Mouse (Mus musculus) thymus, postnatal 0 days (tissue): ENCODE measurements around the gene Letm1. TPM values are rescaled to one million over a fixed set of nuclear protein-coding genes. Genes with fewer than 3 reads are reported as not detected.

Source experiments
- DNase-seq: peaks from one replicate; pipeline ENCODE4 v3.0.0-alpha.2; 2015; ENCODE audit warnings: low spot score
- polyA plus RNA-seq: library from polyadenylated mRNA; unstranded; fragments of >200 nt; fragmentation: Nextera tagmentation; extraction: Ambion mirVana; gene quantifications from 2 replicates; pipeline ENCODE4 v1.2.1, GENCODE M21; 2015

Gene Letm1
- polyA plus RNA-seq, 1 experiment from 2014 or later, result 51.8 TPM

DNA sequence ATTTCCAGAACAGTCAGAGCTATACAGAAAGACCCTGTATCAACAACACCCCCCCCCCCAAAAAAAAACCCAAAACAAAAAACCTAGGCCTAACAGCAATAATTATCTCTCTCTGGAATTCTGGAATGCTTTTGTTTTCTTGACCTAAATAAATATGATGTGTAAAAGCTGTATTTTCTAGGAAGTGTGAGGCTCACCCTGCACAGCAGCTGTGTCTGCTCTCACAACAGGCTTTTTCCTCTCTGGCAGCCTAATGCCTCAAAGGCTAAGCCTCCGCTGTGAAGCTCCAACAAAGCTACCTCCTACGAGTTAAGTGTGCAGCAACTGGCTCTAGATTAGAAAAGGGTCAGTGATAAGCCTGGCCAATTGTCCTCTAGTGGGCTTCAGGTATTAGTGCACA is 73.6 kb downstream of the Letm1 start:
- no peak for DNase-seq

DNA sequence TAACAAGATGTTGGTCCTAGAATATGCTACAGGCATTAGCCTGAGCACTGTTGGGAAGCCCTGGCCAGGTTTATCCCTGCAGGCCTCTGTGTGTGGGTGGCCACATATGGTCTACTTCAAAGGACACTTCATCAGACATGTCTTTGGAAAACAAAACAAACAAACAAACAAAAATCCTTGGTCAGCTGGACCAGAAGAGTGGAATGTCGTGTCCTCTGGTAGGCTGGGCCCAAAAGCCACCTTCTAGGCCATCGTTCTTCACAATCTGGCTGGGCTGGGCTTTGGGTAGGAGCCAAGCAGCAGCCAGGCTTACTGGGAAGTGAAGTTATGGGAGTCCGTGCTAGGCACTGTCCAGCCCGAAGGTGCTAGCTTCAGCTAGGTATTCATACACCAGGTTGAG is 75.5 kb downstream of the Letm1 start:
- DNase-seq, result no peak

DNA sequence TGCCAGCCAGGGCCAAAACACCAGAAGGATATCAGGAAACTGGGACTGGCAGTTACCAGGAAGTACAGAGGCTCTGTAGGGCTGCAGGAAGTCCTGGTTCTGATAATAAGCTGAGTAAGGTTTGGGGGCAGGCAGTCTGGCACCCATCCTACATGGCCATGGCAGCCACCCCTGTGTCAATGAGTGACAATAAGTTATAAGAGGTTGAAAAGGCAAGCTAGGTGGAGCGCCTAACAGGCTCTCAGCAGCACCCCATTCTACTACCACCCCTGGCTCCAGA is 76.3 kb downstream of the Letm1 start:
- no peak for DNase-seq

DNA sequence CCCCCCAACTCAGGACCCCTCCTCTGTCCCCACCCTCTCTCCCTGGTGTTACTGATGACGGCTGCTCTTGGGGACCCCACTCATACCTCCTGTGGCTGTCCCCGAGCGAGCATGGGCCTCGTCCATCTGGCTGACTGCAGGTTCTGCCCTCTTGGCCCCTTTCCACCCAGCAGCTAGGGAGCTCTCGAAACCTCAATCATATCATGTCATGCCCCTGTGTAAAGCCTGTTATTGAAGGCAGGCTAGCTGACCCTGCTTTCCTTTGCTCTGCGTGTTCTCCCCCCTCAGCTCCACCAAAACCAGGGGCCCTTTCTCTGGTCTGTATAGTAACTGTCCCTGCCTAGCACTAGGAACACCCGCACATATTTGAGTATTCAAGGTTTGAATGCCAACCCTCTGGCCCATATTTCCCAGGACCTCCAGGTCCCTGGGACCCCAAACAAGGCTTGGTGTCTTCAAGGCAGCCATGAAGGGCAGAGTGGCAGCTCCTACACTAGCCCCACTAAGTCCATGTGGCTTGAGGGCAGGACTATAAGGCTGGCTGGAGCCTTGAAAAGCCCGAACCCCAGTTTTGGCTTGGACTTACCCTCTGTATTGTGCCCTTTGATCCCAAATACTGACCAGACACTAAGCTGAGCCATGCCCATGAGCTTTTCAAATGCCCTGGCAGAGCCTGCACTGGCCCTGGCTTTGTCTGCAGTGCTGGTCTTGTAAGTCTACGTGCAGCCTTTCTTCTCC is 76.8 kb downstream of the Letm1 start:
- DNase-seq, result no peak

DNA sequence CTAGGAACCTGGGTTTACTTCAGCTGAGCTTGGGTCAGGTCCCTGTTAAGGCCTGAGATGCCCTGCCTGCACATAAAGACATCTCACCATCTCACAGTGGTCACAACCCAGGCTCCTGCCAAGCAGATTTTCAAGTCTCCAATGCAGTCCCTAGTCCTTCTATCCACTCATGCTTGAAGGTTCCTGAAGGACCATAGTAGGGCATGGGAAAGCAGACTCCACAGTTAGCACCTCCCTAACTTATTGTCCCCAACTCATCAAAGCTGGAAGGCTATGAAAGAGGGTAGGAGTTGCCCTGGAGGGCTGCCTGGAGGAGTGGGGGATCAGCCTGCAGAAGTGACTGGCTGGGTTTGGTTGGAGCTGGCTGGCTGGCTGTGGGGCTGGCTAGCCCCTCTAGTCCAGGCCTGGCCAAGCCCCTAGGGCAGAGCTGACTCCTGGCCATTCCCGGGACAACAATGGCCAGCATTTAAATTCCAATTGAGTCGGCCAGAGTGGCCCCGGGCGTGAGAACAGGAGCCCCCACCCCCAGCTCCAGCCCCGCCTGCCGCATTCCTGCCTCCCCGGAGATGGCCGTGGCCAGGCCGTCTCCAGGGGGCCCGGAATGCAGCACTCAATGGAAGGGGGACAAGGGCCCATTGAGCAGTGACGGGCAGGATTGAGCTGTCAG is 77.5 kb downstream of the Letm1 start:
- DNase-seq, result no peak

DNA sequence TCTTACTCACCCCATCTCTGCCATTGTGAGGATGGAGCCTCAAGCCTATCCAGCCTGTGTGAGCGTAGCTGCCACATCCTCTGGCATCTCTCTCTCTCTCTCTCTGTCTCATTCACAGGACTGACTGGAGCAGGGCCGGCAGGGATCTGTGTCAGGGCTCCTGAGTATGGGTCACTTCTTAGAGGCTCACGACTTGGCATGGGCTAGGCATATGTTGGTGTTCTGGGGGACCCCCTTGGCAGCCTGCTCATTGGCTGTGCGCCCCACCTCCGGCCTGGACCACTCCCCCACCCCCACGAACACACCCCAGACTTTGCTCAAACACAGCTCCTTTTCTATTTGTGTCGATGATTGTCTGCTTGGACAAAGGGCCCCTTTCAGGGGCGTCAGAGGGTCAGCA is 78.6 kb downstream of the Letm1 start:
- DNase-seq, result no peak

DNA sequence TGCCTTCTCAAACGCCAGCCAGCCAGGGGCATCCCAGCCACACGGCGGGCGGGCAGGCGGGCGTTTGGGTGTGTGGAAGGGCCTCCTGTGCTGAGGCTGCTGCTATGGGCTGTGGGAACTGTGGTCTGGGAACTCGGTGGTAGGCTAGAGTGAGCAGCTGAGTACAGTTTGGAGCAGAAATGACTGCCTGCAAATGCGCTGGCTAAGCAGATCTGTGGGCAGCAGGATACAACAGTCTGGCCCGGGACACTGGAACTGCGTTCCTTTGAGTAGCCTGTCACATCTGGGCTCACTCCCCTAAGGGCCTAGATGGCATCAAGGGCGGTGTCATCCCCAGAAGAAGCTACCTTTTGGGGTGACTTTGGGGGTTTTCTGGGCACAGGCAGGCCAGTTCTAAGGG is 80.8 kb downstream of the Letm1 start:
- DNase-seq, result no peak

DNA sequence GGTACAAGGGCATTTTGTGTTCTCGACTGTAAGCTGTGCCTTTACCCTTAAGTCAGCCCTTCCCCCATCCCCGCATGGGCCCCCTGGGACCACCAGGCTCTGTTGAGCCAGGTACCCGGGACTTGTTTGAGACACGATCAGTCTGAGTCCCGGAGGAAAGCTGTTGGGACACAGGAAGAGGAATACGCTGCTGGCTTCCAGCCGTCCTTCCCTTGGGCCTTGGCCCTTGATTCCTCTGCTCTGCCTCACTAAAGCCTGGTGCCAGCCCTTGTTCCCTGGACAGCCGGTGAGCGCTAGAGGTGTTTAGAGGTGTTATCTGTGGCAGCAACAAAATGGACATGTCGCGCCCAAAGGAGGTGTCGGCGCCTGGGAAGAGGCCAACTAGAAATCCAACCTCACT is 82.6 kb downstream of the Letm1 start:
- DNase-seq, result no peak

DNA sequence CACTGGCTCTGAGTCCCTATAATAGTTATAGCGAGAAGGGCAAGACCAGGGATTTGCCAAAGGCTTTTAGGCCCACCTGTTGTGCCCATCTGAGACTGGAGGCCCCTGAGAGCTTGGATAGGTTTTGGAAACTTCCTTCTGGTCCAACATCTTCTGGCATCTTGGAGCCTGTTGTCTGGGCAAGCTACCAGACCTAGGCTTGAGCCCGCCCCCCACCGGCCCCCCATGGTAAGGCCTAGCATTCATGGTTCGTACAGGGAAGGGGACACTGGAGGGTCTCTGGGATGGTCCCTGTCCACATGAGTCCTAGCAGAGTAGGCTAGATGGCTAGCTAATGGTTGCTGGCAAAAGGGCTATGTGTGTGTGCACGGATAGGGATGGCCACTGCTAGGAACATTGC is 83.9 kb downstream of the Letm1 start:
- DNase-seq, result no peak

DNA sequence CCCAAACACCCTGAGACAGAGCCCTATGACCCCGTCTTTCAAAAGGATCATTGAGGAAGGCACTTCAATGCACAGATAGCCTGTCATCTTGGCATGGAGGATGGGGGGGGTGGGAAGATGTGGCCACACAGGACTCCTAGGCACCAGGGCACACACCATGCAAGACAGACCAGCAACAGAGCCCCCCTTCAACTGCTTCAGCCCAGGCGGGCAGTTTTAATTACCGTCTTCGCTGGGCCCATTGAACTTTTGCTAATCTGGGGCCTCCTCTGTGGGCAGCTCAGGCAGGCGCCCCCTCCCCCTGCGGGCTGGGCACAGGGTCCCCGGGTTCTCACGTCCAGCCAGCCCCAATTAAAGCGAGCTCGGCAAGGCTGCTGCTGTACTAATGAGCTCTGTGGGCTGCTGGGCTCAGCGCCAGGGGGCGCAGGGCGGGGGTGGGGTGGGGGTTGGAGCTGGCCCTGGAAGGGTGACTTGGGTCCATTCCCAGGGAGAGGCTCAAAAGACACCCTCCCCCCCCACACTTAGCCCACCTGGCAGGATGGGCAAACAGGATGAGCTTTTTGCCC is 84.6 kb downstream of the Letm1 start:
- DNase-seq, result no peak

DNA sequence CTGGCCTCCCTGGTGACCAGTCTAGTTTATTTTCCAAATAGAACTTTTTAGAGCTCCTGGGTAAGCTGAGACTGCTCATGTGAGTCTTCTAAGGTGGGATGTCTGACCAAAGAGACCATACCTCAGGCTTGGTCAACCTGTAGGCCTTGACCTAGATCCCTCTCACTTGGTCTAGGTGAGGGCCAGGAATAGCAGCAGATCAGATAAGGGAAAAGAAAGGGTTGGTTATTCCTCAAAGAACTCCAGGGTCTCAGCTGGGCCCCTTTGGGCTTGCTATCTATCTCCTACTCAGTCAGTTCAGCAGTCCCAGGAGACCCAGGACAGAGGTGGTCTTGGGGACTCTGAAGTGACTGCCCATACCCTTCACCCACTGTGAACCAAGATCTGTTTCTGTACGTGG is 85.1 kb downstream of the Letm1 start:
- no peak for DNase-seq

DNA sequence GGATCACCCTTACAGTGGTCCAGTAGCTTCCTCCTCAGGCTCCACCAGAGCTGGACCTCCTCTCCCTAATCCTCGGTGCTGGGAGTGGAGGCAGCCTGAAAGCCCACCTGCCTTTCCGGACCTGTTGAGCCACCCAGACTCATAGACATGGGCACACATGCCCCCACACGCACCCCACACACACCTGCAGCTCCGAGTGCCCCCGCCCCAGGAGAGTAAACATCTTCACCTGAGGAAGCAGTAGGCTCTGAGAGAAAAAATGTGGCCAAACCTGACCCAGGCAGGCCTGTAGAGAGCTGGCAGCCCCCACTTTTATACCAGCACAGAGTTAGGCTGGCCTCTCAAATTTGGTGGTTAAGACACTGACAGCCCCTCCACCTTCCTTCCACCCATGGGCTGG is 86.2 kb downstream of the Letm1 start:
- DNase-seq, result no peak

DNA sequence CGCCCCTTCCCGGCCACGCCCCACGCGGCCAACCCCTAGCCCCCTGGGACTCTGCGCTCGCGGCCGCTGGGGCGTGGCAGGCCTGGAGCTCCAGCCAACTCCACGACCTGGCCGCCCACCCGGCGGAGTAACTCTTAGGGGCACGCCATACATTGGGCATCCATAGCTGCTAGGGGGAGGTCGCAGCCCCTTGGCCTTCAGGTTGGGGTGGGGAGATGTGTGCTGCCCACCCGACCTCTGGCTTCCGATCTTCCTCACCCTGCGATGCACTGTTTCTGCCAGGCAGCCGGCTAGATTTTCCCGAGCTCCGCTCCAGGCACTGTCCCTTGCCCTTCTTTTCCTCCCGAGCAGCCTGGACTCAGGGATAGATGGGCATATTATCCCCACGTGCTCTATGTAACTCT is 86.9 kb downstream of the Letm1 start:
- no peak for DNase-seq

DNA sequence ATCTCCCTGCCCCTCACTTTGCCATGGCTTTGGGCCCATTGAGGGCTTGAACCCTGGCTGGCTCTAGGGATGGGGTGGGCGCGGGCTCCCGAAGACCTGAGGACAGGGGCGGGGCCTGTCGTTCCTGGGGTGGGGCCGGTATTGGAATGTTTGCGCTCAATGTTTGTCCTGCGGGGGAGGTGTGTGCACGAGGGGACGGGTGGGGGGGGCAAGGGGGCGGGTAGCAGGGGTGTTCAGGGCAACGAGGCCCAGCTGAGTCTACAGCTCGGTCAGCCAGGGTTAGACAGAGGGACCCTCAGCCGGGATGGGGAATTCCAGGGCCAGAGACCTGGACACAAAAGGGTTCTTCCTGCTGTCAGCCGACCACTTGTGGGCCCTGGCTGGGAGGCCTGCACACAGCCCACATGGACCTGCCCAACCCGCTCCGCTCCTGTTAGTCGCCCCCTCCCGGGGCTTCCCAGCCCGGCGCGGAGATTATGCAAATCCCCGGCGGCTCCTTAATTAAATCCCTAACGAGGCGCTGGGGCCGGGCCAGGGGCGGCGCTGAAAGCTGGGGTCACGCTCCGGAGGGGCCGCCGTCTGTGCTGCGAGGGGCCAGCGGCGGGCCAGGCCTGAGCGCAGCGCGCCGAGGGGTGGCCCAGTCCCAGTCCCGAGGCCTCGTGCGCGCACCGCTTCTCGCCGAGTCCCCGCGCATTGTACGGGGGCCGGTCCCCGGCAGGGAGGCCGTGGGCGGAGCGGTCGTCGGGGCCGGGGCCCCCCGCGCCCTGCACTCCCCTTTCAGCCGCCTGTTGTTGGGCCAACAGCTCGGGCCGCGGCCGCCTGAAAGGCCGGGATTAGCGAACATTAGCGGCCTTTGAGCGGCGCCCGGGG is 87.5 kb downstream of the Letm1 start:
- DNase-seq, result no peak

DNA sequence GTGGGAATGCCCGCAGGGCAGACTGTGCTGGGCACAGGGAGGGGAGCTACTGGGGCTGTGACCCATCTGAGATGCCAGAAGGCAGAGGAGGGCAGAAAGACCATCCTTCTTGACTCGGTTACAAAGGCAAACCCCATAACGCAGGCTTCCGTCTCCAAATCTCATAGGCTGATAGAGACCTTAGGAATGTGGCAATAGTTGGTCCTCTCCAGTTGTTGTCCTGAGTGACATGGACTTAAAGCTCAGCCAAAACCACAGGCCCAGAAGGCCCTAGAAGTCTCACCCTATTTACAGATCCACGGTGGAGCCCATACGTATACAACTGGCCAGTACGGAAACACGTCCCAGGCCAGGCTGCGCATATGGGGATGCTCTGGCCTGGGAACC is 88.2 kb downstream of the Letm1 start:
- no peak for DNase-seq

DNA sequence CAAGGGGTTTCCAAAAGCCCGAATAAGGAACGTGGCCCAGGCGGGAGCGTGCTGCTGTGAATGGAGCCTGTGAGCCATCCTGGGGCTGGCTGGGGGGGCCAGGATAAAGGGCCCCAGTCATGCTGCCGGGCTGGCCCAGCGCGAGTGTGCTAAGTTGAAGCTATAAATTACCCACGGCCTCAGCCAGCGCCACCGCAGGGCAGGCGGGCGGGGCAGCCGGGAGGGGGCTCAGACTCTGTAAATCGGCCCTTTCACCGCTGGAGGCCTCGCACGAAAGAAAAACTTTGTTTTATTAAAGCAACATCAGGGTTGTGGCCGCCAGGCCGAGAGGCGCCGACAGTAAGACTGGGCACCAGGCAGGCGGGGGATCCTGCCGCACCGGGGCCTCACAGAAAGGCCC is 90.2 kb downstream of the Letm1 start:
- no peak for DNase-seq

DNA sequence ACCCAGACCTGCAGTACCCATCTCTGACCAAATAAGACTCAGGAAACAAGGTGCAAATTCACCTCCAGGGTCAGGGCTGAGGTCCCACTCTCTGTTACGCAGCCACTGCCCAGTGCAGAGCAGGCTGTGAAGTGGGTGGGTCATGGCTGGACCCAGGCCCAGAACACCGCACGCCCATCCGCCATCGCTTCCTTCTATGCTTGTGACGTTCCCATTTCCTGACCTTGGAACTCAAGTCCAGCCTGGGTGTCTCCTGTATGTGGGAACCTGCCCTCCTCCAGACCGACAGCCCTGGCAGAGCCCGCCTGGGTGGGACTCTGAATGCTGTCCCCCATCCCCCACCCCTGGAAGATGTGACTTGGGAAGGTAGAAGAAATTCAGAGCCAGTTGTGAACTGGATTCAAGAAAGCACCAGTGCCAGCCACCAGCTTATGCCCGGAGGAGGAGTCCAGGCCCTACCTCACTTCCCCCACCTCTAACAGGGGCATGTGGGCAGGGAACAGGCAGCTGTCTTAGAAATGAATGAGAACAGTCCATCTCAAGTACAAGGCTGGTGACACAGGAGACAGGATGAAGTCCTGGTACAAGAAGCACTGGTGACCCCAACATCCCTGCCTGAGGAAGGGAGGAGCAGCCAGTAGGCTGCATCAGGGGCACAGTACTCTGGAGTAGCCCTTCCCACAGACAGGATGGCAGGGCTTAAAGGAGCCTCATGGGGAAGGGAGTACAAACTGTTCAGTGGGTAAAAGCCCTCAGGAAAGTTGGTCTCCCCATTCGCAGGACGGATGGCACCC is 92.6 kb downstream of the Letm1 start:
- no peak for DNase-seq
